Mouse (Mus musculus) liver, adult 2 months (tissue): ENCODE measurements around the gene Hist1h3d. TPM values are rescaled to one million over a fixed set of nuclear protein-coding genes. Genes with fewer than 3 reads are reported as not detected.

ENCODE experiments used
- DNase-seq: peaks from one replicate; pipeline ENCODE4 v3.0.0-alpha.2; 2011; ENCODE audit warnings: low read depth, low spot score; ENCODE audit errors: extremely low read depth
- H3K27ac ChIP-seq: fragments of 200-500 bp; replicated peaks from 2 replicates; pipeline ENCODE4 v1.5.1; 2012; ENCODE audit warnings: low read depth, mild to moderate bottlenecking, control low read depth, inconsistent platforms, low read length; ENCODE audit not compliant: insufficient read depth
- H3K27me3 ChIP-seq: fragments of 200-500 bp; 2 replicates; pipeline ENCODE4 v1.6.1; 2012; ENCODE audit warnings: mild to moderate bottlenecking, moderate library complexity, low read length, inconsistent platforms; ENCODE audit not compliant: control insufficient read depth, insufficient read depth
- H3K36me3 ChIP-seq: fragments of 200-500 bp; 2 replicates; pipeline ENCODE4 v1.6.1; 2012; ENCODE audit warnings: low read length, inconsistent platforms; ENCODE audit not compliant: control insufficient read depth, insufficient read depth
- H3K4me1 ChIP-seq: fragments of 200-500 bp; 2 replicates; pipeline ENCODE4 v1.6.1; 2011; ENCODE audit warnings: low read length; ENCODE audit not compliant: control insufficient read depth, insufficient read depth
- H3K4me3 ChIP-seq: fragments of 200-500 bp; 2 replicates; pipeline ENCODE4 v1.5.1; 2011; ENCODE audit warnings: low read depth, mild to moderate bottlenecking, control low read depth, low read length, moderate library complexity; ENCODE audit not compliant: insufficient read depth
- H3K79me2 ChIP-seq: fragments of 200-500 bp; 2 replicates; pipeline ENCODE4 v1.6.1; 2012; ENCODE audit warnings: inconsistent platforms, mild to moderate bottlenecking, low read length, moderate library complexity; ENCODE audit not compliant: control insufficient read depth, insufficient read depth
- H3K9ac ChIP-seq: fragments of 200-500 bp; 2 replicates; pipeline ENCODE4 v1.6.1; 2012; ENCODE audit warnings: low read depth, mild to moderate bottlenecking, control low read depth, inconsistent platforms, low read length
- CTCF ChIP-seq: fragments of 200-500 bp; IDR thresholded peaks from 2 replicates; pipeline ENCODE4 v1.5.1; 2011; ENCODE audit warnings: low read depth, low read length, control low read depth
- POLR2A ChIP-seq: fragments of 200-500 bp; IDR thresholded peaks from 2 replicates; pipeline ENCODE4 v1.6.1; 2011; ENCODE audit warnings: low read length, control low read depth; ENCODE audit not compliant: insufficient read depth; ENCODE audit errors: extremely low read depth
- WGBS: fragments of 180-500 bp; shearing (Covaris S2); methylation state at CpG from one replicate; pipeline ENCODE4 v1.1.7; 2018; 5-methylcytosine and 5-hydroxymethylcytosine counted together
- polyA plus RNA-seq: library from polyadenylated mRNA; depleted of rRNA; stranded (reverse); fragments of >200 nt; gene quantifications from 2 replicates; pipeline ENCODE4 v1.2.3, GENCODE M21; 2012; rRNA removed
- total RNA-seq: library from RNA; depleted of rRNA; stranded (reverse); fragments of >200 nt; gene quantifications from 2 replicates; pipeline ENCODE4 v1.2.3, GENCODE M21; 2014; rRNA removed

Hist1h3d gene
- total RNA-seq (3.4 and 5.9 TPM in 2 replicates), polyA plus RNA-seq (0.48 and 0.87 TPM in 2 replicates)

GRCm38 (mm10) chr13:23575271-23575851, at the start of gene Hist1h3d:
Gene Hist1h3d (plus strand): TSS chr13:23575763.
- TF ChIP-seq POLR2A (no peak), CTCF (no peak)
- DNase-seq = peak; percentile 69
- H3K4me1 ChIP-seq = peaks cover 15% of the 10 kb centered on the region; the same call in 1 of the 2 replicates
- H3K4me3 ChIP-seq = peak within 1 kb of the TSS; percentile 50
- no peaks in the 10 kb centered on the region for H3K79me2 ChIP-seq
- H3K27me3 ChIP-seq = no peaks in the 10 kb centered on the region
- no peak within 1 kb of the TSS; the same call in 1 of the 2 replicates for H3K27ac ChIP-seq
- no peaks in the 10 kb centered on the region for H3K36me3 ChIP-seq
- H3K9ac ChIP-seq = peak within 1 kb of the TSS; percentile 71
- 3% methylated on average over 18 of the region's 18 CpGs for WGBS

- DNase-seq = no peak
- Histone ChIP-seq H3K27me3 (no peaks in the 10 kb centered on the region), H3K9ac (no peak overlapping the region), H3K4me1 (no peaks in the 10 kb centered on the region), H3K79me2 (no peaks in the 10 kb centered on the region), H3K4me3 (no peak overlapping the region), H3K36me3 (no peaks in the 10 kb centered on the region), H3K27ac (no peak overlapping the region)
- TF ChIP-seq POLR2A (no peak), CTCF (no peak)
- 5% methylated on average over 10 of the region's 10 CpGs for WGBS
These were observed 49.7 kb upstream of the Hist1h3d start for GRCm38 (mm10) chr13:23525901-23526300.

DNA sequence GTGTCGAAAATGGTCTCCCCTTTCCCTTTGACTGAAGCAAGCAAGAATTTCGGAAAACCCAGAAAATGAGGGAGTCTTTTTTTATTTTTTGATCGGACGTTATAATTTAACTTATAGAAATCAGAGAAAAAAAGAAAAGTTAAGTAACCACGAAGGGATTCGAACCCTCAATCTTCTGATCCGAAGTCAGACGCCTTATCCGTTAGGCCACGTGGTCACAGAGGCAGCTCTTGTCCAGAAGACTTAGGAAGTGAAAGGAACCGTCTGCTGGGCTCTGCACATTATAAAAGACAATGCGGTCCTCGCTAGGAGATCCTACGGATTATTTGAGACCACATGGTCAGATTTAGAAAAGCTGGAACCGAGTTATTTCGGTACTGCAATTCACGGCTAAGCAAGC, 49.3 kb upstream of the Hist1h3d start:
- TF ChIP-seq POLR2A = no peak
- TF ChIP-seq CTCF = no peak
- WGBS = 1% methylated on average over 17 of the region's 17 CpGs
- Histone ChIP-seq H3K27me3 (no peaks in the 10 kb centered on the region), H3K4me3 (peak overlapping the region; percentile 31), H3K79me2 (no peaks in the 10 kb centered on the region), H3K27ac (no peak overlapping the region), H3K9ac (peak overlapping the region; percentile 55; the same call in 1 of the 2 replicates), H3K36me3 (no peaks in the 10 kb centered on the region), H3K4me1 (no peaks in the 10 kb centered on the region)
- DNase-seq = peak; percentile 67

DNA sequence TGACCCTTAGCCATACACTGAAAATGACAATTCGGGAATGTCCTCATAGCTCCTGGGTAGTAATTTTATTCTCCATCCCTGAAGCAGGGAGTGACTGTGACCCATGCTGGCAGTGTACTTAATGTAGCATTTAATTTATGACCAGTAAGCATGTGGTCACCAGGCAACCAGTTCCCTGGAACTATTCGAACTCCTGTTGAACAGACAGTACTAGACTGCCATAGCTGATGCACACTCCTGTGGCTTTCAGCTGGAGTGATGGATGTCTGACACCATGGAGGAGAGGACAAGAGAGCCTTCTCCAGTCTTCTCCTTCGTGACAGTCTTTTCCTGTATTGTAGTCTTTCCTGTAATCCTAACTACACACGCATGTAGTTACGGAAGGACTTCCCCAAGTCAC, 46.6 kb upstream of the Hist1h3d start:
- Histone ChIP-seq H3K36me3 (no peaks in the 10 kb centered on the region), H3K27me3 (no peaks in the 10 kb centered on the region), H3K9ac (no peak overlapping the region), H3K79me2 (no peaks in the 10 kb centered on the region), H3K4me3 (no peak overlapping the region), H3K4me1 (peaks cover 7% of the 10 kb centered on the region), H3K27ac (no peak overlapping the region)
- no peak for DNase-seq
- TF ChIP-seq CTCF (no peak), POLR2A (no peak)
- WGBS = 93% methylated on average over 5 of the region's 5 CpGs

GRCm38 (mm10) chr13:23529480-23530165, 45.9 kb upstream of the Hist1h3d start:
- Histone ChIP-seq H3K4me3 (peak overlapping the region; percentile 29; the same call in 1 of the 2 replicates), H3K27me3 (no peaks in the 10 kb centered on the region), H3K9ac (no peak overlapping the region), H3K79me2 (no peaks in the 10 kb centered on the region), H3K27ac (no peak overlapping the region), H3K4me1 (peaks cover 11% of the 10 kb centered on the region), H3K36me3 (no peaks in the 10 kb centered on the region)
- DNase-seq = no peak
- TF ChIP-seq POLR2A = no peak
- 33% methylated on average over 2 of the region's 2 CpGs for WGBS
